Mouse (Mus musculus): ENCODE results near the gene Clip4. TPM values are rescaled to one million over a fixed set of nuclear protein-coding genes. Genes with fewer than 3 reads are reported as not detected.

Gene Clip4
- total and polyA plus RNA-seq, 3 experiments: 121 to 268 (median 220) TPM

DNA sequence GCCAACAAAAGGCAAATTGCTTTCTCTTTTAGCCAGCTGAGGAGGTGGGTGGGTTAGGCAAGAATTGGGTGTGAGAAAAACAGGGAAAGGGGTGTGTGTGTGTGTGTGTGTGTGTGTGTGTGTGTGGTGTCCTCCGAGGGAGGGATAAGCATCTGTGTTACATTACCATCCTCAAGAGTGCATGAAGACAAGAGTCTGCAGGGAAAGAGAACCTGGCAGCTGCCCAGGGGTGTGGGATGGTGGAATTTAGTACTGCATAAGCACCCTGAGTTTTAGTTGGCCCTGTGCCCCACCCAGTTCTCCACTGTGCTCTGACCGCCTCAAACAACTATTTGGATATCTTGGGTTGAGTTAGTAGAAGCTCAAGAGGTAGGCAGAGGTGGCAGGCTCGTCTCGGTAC lies 12.7 kb downstream of the Clip4 start:
- Histone ChIP-seq H3K27me3 (ENCODE audit: control insufficient read depth, insufficient read depth, low read length) (no peaks in the 10 kb centered on the region), H3K79me2 (replicated peaks; ENCODE audit: control insufficient read depth, insufficient read depth, low read length) (no peaks in the 10 kb centered on the region), H3K27ac (no peak overlapping the region), H3K4me3 (no peak overlapping the region), H3K4me1 (ENCODE audit: control insufficient read depth, insufficient read depth, low read length) (peaks cover 1% of the 10 kb centered on the region; the same call in 1 of the 2 replicates), H3K36me3 (ENCODE audit: control insufficient read depth, insufficient read depth, low read length) (0 out of 2 replicates have a peak, but pooled peaks cover 2% of the 10 kb centered on the region), H3K9ac (ENCODE audit: low read depth, low read length) (no peak overlapping the region)
- intact Hi-C loops (cut with DNase I): loop anchor here (5.0 kb wide), 1 partner anchor 119 kb away; no protein-coding TSS in a partner anchor
- DNase-seq: peak in 1 of 2 experiments; percentile 14
- WGBS: 42% methylated on average over 4 of the region's 4 CpGs
- TF ChIP-seq EP300 (IDR thresholded peaks at IDR 0.05; ENCODE audit: insufficient read depth, low read depth, low read length) (no peak), POLR2A (IDR thresholded peaks at IDR 0.05; ENCODE audit: insufficient read depth, low read depth, low read length) (no peak), CTCF (IDR thresholded peaks at IDR 0.05) (no peak)

DNA sequence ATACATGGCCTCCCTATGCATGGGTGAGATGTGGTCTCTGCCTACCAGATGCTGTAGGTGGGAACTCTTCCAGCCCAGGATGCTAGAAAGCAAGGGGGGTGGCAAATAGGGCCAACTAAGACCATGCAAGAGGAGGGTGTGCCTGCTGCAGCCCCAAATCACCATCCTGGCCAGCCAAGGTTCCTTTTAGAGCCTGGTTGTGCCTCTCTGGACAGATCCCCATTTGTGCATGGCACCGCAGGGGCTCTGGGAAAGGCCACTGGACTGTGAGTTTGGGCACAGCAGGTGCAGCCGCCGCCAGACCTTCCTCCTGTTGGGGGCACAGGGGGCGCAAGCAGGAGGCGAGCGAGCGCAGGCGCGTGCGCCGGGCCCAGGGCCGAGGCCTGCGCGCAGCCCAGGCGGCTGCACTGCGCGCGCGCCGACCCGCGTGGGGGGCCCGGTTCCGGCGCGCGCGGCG lies 14.0 kb downstream of the Clip4 start:
- under 1% methylated on average over 29 of the region's 29 CpGs for WGBS
- Histone ChIP-seq H3K36me3 (ENCODE audit: control insufficient read depth, insufficient read depth, low read length) (0 out of 2 replicates have a peak, but pooled peaks cover 2% of the 10 kb centered on the region), H3K9ac (ENCODE audit: low read depth, low read length) (peak overlapping the region; percentile 73), H3K27me3 (ENCODE audit: control insufficient read depth, insufficient read depth, low read length) (no peaks in the 10 kb centered on the region), H3K79me2 (replicated peaks; ENCODE audit: control insufficient read depth, insufficient read depth, low read length) (no peaks in the 10 kb centered on the region), H3K27ac (peak overlapping the region; percentile 36; the same call in 1 of the 2 replicates), H3K4me1 (ENCODE audit: control insufficient read depth, insufficient read depth, low read length) (peaks cover 1% of the 10 kb centered on the region; the same call in 1 of the 2 replicates), H3K4me3 (0 out of 2 replicates have a peak overlapping the region, but pooled peaks have one; percentile 28)
- DNase-seq: peak in 1 of 2 experiments; percentile 44
- intact Hi-C loops (cut with DNase I): loop anchor here (5.0 kb wide), 1 partner anchor 120 kb away; no protein-coding TSS in a partner anchor
- TF ChIP-seq CTCF (IDR thresholded peaks at IDR 0.05) (peak; percentile 6; the same call in 1 of the 2 replicates), POLR2A (IDR thresholded peaks at IDR 0.05; ENCODE audit: insufficient read depth, low read depth, low read length) (no peak), EP300 (IDR thresholded peaks at IDR 0.05; ENCODE audit: insufficient read depth, low read depth, low read length) (no peak)

DNA sequence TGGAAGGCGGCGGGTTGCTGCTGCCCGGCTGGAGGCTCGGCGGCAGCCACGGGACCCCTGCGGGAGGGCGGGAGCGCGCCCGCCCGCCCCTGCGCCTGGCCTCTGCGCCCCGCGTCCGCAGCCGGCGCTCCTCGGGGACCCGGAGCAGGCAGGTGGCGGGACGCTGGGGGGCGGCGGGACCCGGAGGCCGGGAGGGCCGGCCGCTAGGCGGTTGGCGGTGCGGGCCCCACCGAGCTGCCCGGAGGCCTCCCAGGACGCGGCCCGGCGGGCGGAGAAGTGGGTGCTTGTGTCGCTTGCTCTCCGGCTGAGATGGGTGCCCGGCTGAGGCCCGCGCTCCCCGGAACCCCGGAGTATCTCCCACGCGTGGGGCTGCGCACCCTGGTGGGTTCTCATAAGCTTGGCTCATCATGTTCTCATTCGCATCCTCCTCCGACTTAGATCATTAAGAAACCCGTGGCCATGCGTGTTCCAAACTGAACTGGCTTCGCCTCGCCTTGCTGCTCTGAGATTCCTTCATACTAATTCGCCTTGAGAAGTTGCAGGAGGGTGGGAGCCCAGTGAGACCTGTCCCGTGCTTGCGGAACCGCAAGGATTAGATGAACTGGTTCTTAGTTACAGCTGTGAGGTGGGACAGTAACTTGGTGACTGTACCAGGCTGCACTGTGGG lies 14.6 kb downstream of the Clip4 start:
- peak in 1 of 2 experiments; percentile 39 for DNase-seq
- Histone ChIP-seq H3K4me3 (peak overlapping the region; percentile 48), H3K4me1 (ENCODE audit: control insufficient read depth, insufficient read depth, low read length) (peaks cover 1% of the 10 kb centered on the region; the same call in 1 of the 2 replicates), H3K79me2 (replicated peaks; ENCODE audit: control insufficient read depth, insufficient read depth, low read length) (no peaks in the 10 kb centered on the region), H3K27me3 (ENCODE audit: control insufficient read depth, insufficient read depth, low read length) (no peaks in the 10 kb centered on the region), H3K36me3 (ENCODE audit: control insufficient read depth, insufficient read depth, low read length) (0 out of 2 replicates have a peak, but pooled peaks cover 2% of the 10 kb centered on the region), H3K9ac (ENCODE audit: low read depth, low read length) (peak overlapping the region; percentile 73), H3K27ac (peak overlapping the region; percentile 80)
- 1% methylated on average over 59 of the region's 59 CpGs for WGBS
- TF ChIP-seq CTCF (IDR thresholded peaks at IDR 0.05): no peak
- no peak for TF ChIP-seq EP300 (IDR thresholded peaks at IDR 0.05; ENCODE audit: insufficient read depth, low read depth, low read length)
- intact Hi-C loops (cut with DNase I): loop anchor here (5.0 kb wide), 1 partner anchor 121 kb away; no protein-coding TSS in a partner anchor

DNA sequence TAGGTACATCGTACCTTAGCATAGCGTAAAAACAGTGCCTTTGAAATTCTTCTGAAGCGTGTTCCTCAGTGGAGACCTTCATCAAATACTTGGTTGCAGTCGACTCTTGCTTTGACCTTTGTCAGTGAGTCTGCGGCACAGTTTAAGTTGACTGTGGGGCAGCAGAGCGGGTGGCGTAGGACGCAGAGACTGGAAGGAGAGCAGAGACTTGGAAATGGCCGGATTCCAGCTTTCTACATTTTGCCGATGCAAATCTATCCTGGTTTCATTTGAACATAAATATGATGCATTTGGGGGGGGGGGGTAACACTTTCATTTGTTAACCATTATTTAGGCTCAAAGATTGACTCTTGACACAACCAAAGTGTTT lies 15.1 kb downstream of the Clip4 start:
- H3K27ac ChIP-seq: peak overlapping the region; percentile 80
- 0 out of 2 replicates have a peak, but pooled peaks cover 2% of the 10 kb centered on the region for H3K36me3 ChIP-seq (ENCODE audit: control insufficient read depth, insufficient read depth, low read length)
- no peaks in the 10 kb centered on the region for H3K27me3 ChIP-seq (ENCODE audit: control insufficient read depth, insufficient read depth, low read length)
- intact Hi-C loops (cut with DNase I): loop anchor here (5.0 kb wide), 1 partner anchor 121 kb away; no protein-coding TSS in a partner anchor
- peak overlapping the region; percentile 73 for H3K9ac ChIP-seq (ENCODE audit: low read depth, low read length)
- DNase-seq: peak; percentile 20 to 27
- H3K4me1 ChIP-seq (ENCODE audit: control insufficient read depth, insufficient read depth, low read length): peaks cover 1% of the 10 kb centered on the region; the same call in 1 of the 2 replicates
- TF ChIP-seq CTCF (IDR thresholded peaks at IDR 0.05) (no peak), EP300 (IDR thresholded peaks at IDR 0.05; ENCODE audit: insufficient read depth, low read depth, low read length) (no peak), POLR2A (IDR thresholded peaks at IDR 0.05; ENCODE audit: insufficient read depth, low read depth, low read length) (no peak)
- WGBS: 14% methylated on average over 10 of the region's 10 CpGs
- no peaks in the 10 kb centered on the region for H3K79me2 ChIP-seq (replicated peaks; ENCODE audit: control insufficient read depth, insufficient read depth, low read length)
- peak overlapping the region; percentile 48 for H3K4me3 ChIP-seq

DNA sequence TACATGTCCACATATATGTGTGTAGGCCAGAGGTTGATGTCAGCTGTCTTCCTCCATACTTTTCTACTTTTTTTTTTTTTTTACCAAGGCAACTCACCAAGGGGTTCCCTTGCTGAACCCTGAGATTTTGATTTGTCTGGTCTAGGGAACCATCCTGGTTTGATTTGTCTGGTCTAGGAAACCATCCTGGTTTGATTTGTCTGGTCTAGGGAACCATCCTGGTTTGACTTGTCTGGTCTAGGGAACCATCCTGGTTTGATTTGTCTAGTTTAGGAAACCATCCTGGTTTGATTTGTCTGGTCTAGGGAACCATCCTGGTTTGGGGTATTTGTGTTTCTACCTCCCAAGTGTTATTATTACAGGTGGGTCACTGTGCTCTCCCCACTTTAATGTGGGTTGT lies 18.2 kb downstream of the Clip4 start:
- TF ChIP-seq POLR2A (IDR thresholded peaks at IDR 0.05; ENCODE audit: insufficient read depth, low read depth, low read length) (no peak), EP300 (IDR thresholded peaks at IDR 0.05; ENCODE audit: insufficient read depth, low read depth, low read length) (no peak), CTCF (IDR thresholded peaks at IDR 0.05) (no peak)
- intact Hi-C loops (cut with DNase I): no loop called here

DNA sequence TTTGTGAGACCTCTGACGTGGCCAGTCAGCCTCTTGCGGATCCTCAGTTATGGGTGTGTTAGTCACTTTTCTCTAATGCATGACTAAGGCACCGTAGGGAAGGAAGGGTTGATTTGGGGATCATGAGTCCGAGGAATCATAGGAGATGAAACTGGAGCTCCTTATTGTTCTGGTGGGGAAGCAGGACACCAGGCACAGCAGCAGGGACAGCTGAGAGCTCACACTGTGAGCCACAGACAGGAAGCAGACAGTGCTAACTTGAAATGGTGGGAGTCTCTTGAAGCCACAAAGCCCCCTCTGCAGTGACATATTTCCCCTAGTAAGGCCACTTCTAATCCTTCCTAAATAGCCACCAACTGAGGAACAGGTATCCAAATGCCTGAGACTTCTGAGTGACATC lies 22.8 kb downstream of the Clip4 start:
- no peak overlapping the region for H3K4me3 ChIP-seq
- no peaks in the 10 kb centered on the region; the same call in 1 of the 2 replicates for H3K79me2 ChIP-seq (replicated peaks; ENCODE audit: control insufficient read depth, insufficient read depth, low read length)
- H3K9ac ChIP-seq (ENCODE audit: low read depth, low read length): no peak overlapping the region
- H3K4me1 ChIP-seq (ENCODE audit: control insufficient read depth, insufficient read depth, low read length): peaks cover 5% of the 10 kb centered on the region; the same call in 1 of the 2 replicates
- no peaks in the 10 kb centered on the region for H3K27me3 ChIP-seq (ENCODE audit: control insufficient read depth, insufficient read depth, low read length)
- no peak for DNase-seq
- no peak overlapping the region for H3K27ac ChIP-seq
- TF ChIP-seq EP300 (IDR thresholded peaks at IDR 0.05; ENCODE audit: insufficient read depth, low read depth, low read length) (no peak), POLR2A (IDR thresholded peaks at IDR 0.05; ENCODE audit: insufficient read depth, low read depth, low read length) (no peak), CTCF (IDR thresholded peaks at IDR 0.05) (no peak)
- intact Hi-C loops (cut with DNase I): no loop called here
- 77% methylated on average over 4 of the region's 4 CpGs for WGBS
- peaks cover 4% of the 10 kb centered on the region for H3K36me3 ChIP-seq (ENCODE audit: control insufficient read depth, insufficient read depth, low read length)

More for the DNA sequence above, 18.2 kb downstream of the Clip4 start:
- Histone ChIP-seq H3K27me3 (ENCODE audit: control insufficient read depth, insufficient read depth, low read length) (no peaks in the 10 kb centered on the region), H3K36me3 (ENCODE audit: control insufficient read depth, insufficient read depth, low read length) (0 out of 2 replicates have a peak, but pooled peaks cover 2% of the 10 kb centered on the region), H3K27ac (no peak overlapping the region), H3K4me3 (no peak overlapping the region), H3K9ac (ENCODE audit: low read depth, low read length) (no peak overlapping the region), H3K4me1 (ENCODE audit: control insufficient read depth, insufficient read depth, low read length) (peaks cover 1% of the 10 kb centered on the region; the same call in 1 of the 2 replicates), H3K79me2 (replicated peaks; ENCODE audit: control insufficient read depth, insufficient read depth, low read length) (no peaks in the 10 kb centered on the region)
- no peak for DNase-seq
